Mouse (Mus musculus): ENCODE results near the gene Vwa3b. TPM values are rescaled to one million over a fixed set of nuclear protein-coding genes. Genes with fewer than 3 reads are reported as not detected.
A peak's percentile ranks its signal among the peaks of the same experiment; 100 is the strongest.

Vwa3b gene
- total and polyA plus RNA-seq, 3 experiments: 0.35 to 0.49 TPM; not detected in 1

GRCm38 (mm10) chr1:37063053-37063452 lies 36.7 kb downstream of the Vwa3b start:
- no peak for DNase-seq

- peak; percentile 70 for DNase-seq
These were observed 37.4 kb downstream of the Vwa3b start for GRCm38 (mm10) chr1:37063841-37064240.

- no peak for DNase-seq
These were observed 39.4 kb downstream of the Vwa3b start for GRCm38 (mm10) chr1:37065658-37066412.

- no peak for DNase-seq
These were observed 49.4 kb downstream of the Vwa3b start for GRCm38 (mm10) chr1:37075759-37076158.

DNA sequence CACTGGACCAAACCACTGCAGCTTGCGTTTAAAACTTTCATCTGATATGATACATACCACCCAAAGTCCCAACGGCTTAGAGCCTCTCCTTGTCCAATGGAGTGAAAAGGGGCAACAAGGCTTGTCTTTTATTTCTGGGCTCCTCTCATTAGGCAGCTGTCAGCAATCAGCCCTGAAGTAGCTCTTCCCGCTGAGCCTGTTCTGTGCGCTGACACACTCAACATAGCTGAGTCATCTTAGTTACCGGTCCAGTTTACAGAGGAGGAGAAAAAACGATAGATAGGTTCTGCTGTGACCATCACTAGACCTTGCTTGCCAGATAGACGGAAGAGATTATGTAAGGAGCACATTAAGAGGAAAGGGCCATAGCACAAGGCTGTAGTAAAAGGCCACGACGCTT lies 50.9 kb downstream of the Vwa3b start:
- DNase-seq: peak; percentile 5

DNA sequence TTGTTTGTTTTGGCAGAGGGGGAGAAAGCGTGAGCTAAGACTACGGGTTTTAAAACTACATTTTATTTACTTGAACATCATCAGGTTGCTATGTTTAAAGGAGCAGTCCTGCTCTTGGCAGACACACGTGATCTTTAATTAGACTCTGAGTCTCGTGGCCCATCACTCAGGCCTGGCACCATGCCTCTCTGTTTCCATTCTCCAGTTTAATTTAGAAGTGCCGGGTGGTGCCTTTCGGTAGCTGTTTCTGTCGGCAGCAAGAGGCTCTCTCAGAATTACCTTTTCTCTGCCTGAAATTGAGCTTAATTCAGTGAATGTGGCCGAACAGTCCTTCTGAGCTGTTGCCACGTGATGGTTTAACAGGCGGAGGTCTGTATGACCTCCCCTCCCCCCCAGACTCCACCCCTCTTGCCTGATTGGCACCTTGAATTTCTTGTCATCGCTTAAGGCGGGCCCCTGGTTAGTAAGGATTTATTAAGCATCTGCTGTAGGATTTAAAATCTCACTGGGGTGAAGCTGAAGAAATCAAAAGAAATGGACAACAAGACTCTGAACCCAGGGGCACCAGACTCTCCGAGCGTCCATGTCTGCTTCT lies 51.7 kb downstream of the Vwa3b start:
- DNase-seq: no peak

DNA sequence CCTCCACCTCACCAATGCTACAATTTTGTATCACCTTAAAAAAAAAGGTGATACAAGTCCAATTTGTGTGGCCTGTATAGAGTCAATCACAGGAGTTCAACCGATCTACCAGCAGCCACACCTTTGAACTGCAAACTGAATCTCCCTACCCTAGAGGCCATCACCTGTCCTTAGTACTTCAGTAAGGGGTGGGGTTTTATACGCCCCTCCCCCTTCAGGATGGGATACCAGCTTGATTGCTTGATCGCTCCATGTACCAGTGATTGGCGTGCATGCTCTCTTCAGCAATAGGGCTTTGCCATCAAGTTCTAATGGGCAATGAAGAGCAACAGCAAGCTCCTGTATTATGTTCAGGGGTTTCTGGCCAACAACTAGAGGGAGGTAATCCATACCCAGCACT lies 54.0 kb downstream of the Vwa3b start:
- DNase-seq: no peak

DNA sequence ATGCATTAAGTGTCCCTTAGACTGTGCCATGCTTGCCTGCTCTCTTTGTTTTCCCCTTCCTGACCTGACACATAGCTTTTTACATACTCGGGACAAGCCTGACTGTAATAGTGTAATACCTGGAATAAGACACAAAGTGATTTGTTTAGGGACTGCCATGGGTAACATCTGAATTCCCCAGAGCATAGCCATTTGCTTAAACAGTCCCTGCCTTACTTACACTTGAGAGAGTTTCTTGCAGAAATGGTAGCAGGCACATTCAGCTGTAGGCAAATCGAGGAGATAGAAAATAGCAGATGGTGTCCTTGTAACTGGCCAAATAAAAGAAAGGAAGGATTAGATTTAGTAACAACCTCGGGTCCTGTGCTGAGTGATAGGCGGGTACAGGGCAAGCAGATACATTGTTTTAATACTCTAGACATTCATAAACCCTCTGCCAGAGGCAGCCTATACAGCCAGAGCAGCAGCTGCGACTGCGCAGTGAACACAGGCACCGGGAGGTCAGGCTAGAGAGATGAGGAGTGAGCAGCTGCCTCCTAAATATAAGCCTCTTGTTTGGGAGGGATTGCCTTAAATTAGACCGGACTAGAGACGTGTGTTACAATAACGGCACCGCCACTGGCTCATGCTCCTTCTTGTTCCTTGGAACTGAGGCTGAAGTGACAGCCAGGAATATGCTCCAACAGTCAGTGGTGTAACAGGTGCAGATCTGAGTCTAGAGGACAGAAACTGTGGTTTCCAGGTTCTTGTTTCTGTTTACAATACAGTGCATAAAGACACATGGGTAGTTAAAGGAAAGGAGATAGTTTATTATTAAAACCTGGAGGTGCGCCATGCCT lies 55.2 kb downstream of the Vwa3b start:
- no peak for DNase-seq

- no peak for DNase-seq
These were observed 55.7 kb downstream of the Vwa3b start for GRCm38 (mm10) chr1:37082215-37082464.

- no peak for DNase-seq
These were observed 57.7 kb downstream of the Vwa3b start for GRCm38 (mm10) chr1:37084075-37084474.

- no peak for DNase-seq
These were observed 58.8 kb downstream of the Vwa3b start for GRCm38 (mm10) chr1:37085171-37085570.

- no peak for DNase-seq
These were observed 62.8 kb downstream of the Vwa3b start for GRCm38 (mm10) chr1:37089191-37089590.

DNA sequence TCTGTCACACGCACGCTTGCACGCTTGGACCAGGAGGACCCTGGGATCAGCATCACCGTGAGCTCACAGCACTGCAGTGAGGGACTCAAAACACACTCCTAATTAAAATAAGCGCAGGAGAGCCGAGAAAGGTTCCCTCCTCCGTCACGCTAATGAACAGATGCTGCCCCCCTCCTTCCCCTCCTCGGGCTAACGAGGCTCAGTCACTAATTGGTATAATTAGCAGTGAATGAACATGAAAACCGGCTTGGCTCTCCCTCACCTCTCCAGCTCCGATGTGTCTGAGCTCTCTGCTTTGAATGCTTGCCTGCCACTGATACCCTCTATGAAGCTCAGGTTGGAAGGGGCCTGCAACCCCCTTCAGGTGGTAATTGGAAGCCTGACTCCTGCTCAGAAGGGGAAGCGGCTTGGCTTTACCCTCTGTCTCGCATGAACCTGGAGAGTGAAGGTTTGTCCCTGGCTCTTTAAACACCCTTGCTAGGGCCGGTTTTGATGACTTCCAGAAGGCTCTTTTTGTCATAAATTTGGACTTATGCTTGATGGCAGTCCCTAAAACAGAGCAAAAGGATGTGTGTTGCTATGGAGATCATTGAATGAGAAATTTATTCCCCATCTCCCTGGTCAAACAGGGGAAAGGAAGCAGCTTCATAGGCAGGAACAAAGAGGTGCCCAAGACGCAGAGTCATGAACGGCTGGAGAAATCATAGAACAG lies 71.1 kb downstream of the Vwa3b start:
- no peak for DNase-seq

DNA sequence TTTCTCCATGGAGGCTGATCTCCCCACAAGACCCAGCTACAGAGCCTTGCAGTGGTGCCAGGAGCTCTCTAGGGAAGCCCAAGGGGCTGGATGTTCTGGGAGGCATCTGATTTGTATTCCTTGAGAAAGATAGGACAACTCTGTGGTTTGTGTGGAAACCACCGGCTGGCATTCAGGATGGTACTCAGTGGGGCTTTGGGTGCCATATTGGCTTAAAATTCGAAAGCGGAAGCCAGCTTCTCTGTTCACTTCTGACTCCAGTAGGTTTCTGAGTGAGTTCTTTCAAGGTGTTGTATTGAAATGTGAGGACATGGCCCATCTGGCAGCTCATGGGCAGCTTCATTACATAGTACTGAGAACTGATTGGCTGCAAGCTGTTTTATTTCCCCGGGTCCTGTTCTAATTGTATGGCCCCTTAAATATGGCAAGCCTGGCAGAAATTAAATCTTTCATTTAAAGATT lies 71.7 kb downstream of the Vwa3b start:
- DNase-seq: no peak

- no peak for DNase-seq
These were observed 74.0 kb downstream of the Vwa3b start for GRCm38 (mm10) chr1:37100361-37100760.

DNA sequence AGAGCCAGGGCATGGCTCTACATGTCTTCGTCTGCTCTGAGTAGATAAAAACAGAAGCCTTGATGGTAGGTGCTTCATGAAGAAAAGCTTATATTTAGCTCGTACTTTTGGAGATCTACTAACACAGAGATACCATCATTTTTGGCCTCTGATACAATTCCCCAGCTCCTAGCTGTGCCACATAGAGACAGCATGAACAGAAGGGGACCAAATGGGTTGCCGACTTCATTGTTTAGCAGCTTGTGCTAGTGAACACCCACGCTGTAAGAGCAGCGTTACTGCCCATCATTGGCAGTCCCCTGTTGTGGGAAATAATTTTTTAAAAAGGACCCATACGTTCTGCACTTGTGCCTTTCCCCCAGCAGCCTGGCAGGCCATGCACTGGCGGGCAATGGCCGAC lies 74.6 kb downstream of the Vwa3b start:
- DNase-seq: no peak

DNA sequence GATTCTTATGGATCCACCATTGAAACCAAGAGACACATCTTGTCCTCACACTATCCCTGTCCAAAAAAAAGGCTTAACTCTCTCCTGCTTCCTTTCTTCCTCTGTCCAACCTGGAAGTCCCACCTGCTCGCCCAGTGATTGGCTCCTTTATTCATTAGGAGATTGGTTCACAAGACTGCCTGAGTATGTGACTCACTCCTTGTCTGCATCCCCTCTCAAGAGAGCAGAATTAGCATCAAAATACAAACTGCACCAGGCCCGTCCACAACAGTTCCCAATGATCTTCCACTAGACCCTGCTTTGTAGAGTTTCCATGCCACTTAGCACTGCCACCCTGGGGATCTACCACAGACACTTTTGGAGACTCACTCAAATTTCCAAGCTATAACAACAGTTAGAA lies 75.3 kb downstream of the Vwa3b start:
- DNase-seq: no peak

DNA sequence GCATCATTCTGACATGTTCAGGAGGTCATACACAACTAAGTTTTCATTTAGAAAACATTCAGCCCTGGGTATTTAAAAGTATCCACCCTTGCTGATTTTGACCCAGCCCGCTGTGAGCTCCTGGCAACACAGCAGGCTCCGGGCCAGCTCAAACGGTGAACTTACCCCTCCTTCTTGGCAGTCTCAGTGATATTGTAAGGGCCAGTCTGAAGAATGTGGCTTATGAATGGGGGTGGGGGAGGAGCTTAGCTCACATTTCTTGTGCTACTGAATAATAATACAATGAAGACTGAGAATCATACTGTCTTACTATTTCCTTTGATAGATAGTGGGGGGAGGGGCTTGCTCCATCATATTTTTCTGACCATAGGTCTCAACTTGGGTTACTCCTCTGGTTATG lies 78.8 kb downstream of the Vwa3b start:
- DNase-seq: peak; percentile 12

- no peak for DNase-seq
These were observed 87.4 kb downstream of the Vwa3b start for GRCm38 (mm10) chr1:37113781-37114180.

GRCm38 (mm10) chr1:37115847-37116246 lies 89.5 kb downstream of the Vwa3b start:
- DNase-seq: no peak

DNA sequence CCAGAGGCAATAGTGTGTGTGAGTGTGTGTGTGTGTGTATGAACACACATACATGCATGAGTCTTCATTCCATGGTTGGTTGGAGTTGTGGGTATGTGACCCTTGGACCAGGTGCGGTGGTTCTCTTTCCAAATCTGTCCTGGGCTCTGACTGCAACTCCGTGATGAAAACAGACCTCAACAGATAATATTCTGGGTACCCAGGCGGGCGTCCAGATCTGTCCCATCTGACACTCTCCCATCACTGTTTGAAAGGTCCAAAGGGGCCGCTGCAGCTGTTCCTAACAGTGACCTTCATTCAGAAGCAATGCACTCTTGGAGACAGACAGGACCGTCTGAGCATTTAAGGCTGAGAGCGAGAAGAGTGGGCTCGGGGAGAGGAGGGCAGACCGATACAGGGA lies 90.2 kb downstream of the Vwa3b start:
- no peak for DNase-seq

DNA sequence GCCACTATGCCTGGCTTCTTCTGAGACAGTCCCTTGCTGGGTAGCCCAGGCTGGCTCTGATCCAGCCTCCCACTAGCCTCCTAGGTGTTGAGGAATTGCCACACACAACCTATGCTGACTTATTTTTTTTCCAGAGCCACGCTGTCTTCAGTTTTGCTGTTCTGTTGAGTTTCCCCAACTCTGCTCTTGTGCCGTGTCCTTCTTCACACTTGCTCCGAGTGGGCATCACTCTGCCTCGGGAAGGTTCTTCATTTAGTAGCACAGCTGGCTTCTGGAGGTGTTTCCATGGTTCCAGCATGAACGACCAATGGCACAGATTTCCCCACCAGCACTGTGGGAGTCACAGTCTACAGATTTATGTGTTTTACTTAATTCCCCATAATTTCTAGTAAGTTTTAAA lies 91.6 kb downstream of the Vwa3b start:
- no peak for DNase-seq

DNA sequence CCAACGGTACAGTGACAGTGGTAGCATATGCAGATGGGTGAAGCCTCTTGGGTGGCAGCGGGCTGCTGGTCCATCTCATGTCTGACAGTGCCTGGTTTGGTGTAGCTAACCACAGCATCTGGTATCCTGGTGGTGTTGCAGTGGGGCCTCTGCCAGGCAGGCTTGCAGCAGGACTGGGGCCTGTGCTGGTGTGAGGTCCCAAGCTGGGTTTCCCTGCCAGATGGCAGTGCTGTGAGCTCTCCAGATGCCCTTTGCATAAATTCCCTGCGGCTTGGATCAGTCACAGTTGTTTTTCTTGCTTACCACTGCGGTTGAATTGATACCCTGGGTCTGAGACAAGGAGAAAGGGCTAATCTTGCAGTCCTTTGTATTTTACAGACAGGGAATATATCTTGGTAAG lies 95.9 kb downstream of the Vwa3b start:
- peak; percentile 26 for DNase-seq
